Mouse (Mus musculus) cerebellum, adult 2 months (tissue): Measurements from ENCODE around the gene E130308A19Rik. TPM values are rescaled to one million over a fixed set of nuclear protein-coding genes. Genes with fewer than 3 reads are reported as not detected.
"Not testable (repeated sequence)": the region's sequence is repeated elsewhere in the genome, so short reads cannot be mapped to it uniquely, and the experiment has no call there.

Experiments
- DNase-seq, 2 experiments: peaks; one replicate each; pipeline ENCODE4 v3.0.0; 2021
- H3K27ac ChIP-seq: fragments of 200-500 bp; 2 replicates; pipeline ENCODE4 v1.5.1; 2012; ENCODE audit warnings: low read length, control low read depth, inconsistent platforms; ENCODE audit not compliant: insufficient read depth
- H3K27me3 ChIP-seq: fragments of 200-500 bp; 2 replicates; pipeline ENCODE4 v1.6.1; 2012; ENCODE audit warnings: inconsistent platforms, mild to moderate bottlenecking, low read length, moderate library complexity; ENCODE audit not compliant: control insufficient read depth, insufficient read depth
- H3K4me1 ChIP-seq: fragments of 200-500 bp; 2 replicates; pipeline ENCODE4 v1.6.1; 2011; ENCODE audit warnings: low read length; ENCODE audit not compliant: control insufficient read depth, insufficient read depth
- H3K4me3 ChIP-seq: fragments of 200-500 bp; replicated peaks from 2 replicates; pipeline ENCODE3; 2011; ENCODE audit warnings: mild to moderate bottlenecking, low read depth, low read length, control low read depth; ENCODE audit not compliant: insufficient read depth
- CTCF ChIP-seq: fragments of 200-500 bp; IDR thresholded peaks from 2 replicates; pipeline ENCODE4 v1.5.1; 2011; ENCODE audit warnings: low read depth, mild to moderate bottlenecking, control low read depth, low read length, moderate library complexity, borderline replicate concordance; ENCODE audit not compliant: insufficient read depth
- POLR2A ChIP-seq: fragments of 200-500 bp; IDR thresholded peaks from 2 replicates; pipeline ENCODE4 v1.6.1; 2011; ENCODE audit warnings: low read length, control low read depth, borderline replicate concordance; ENCODE audit not compliant: insufficient read depth
- WGBS: fragments of 180-500 bp; shearing (Covaris S2); methylation state at CpG from one replicate; pipeline ENCODE4 v1.1.7; 2018; 5-methylcytosine and 5-hydroxymethylcytosine counted together
- polyA plus RNA-seq: library from polyadenylated mRNA; depleted of rRNA; stranded (reverse); fragments of >200 nt; gene quantifications from 2 replicates; pipeline ENCODE4 v1.2.3, GENCODE M21; 2012

The E130308A19Rik gene
- polyA plus RNA-seq, 1 experiment = 8.8 TPM

GRCm38 (mm10) chr4:59789015-59789414, 163.0 kb downstream of the E130308A19Rik start:
- TF ChIP-seq POLR2A = no peak
- TF ChIP-seq CTCF = no peak

GRCm38 (mm10) chr4:59793626-59794025, 167.6 kb downstream of the E130308A19Rik start:
- H3K4me1 ChIP-seq, H3K4me3 ChIP-seq, H3K27me3 ChIP-seq, DNase-seq, H3K27ac ChIP-seq: not testable (repeated sequence)
- 81% methylated on average over 2 of the region's 2 CpGs for WGBS
- 0 out of 2 replicates have a peak, but pooled peaks have one; percentile 9 for TF ChIP-seq CTCF

More at GRCm38 (mm10) chr4:59789015-59789414, 163.0 kb downstream of the E130308A19Rik start:
- no peaks in the 10 kb centered on the region for H3K4me1 ChIP-seq
- no peak overlapping the region for H3K27ac ChIP-seq
- DNase-seq = no peak
- no peak overlapping the region for H3K4me3 ChIP-seq
- no peaks in the 10 kb centered on the region for H3K27me3 ChIP-seq

GRCm38 (mm10) chr4:59794116-59794515, 168.1 kb downstream of the E130308A19Rik start:
- H3K27me3 ChIP-seq = no peaks in the 10 kb centered on the region
- DNase-seq = no peak
- TF ChIP-seq CTCF (no peak), POLR2A (no peak)
- 81% methylated on average over 2 of the region's 2 CpGs for WGBS
- H3K4me3 ChIP-seq = no peak overlapping the region
- H3K27ac ChIP-seq = no peak overlapping the region
- no peaks in the 10 kb centered on the region for H3K4me1 ChIP-seq

GRCm38 (mm10) chr4:59795788-59796455, 169.9 kb downstream of the E130308A19Rik start:
- 94% methylated on average over 2 of the region's 2 CpGs for WGBS
- no peak overlapping the region for H3K4me3 ChIP-seq
- no peaks in the 10 kb centered on the region for H3K27me3 ChIP-seq
- no peak for TF ChIP-seq CTCF
- no peak for TF ChIP-seq POLR2A
- no peaks in the 10 kb centered on the region for H3K4me1 ChIP-seq
- DNase-seq = no peak
- H3K27ac ChIP-seq = no peak overlapping the region

- no peak overlapping the region for H3K4me3 ChIP-seq
- no peaks in the 10 kb centered on the region for H3K4me1 ChIP-seq
- WGBS = 83% methylated on average over 5 of the region's 5 CpGs
- no peak for DNase-seq
- H3K27ac ChIP-seq = no peak overlapping the region
- H3K27me3 ChIP-seq = no peaks in the 10 kb centered on the region
- TF ChIP-seq POLR2A (no peak), CTCF (no peak)
Observed at GRCm38 (mm10) chr4:59800181-59800580, 174.2 kb downstream of the E130308A19Rik start.

- Histone ChIP-seq H3K27me3 (no peaks in the 10 kb centered on the region), H3K27ac (peak within 1 kb of the TSS; percentile 36; the same call in 1 of the 2 replicates), H3K4me1 (no peaks in the 10 kb centered on the region), H3K4me3 (no peak within 1 kb of the TSS)
- DNase-seq = no peak
- TF ChIP-seq CTCF = no peak
- no peak for TF ChIP-seq POLR2A
Observed at GRCm38 (mm10) chr4:59801489-59801888, 175.5 kb downstream of the E130308A19Rik start, which contains the start of gene Inip. Gene Inip, minus strand, starts transcription at chr4:59801589.

- peak in 1 of 2 experiments; percentile 10 for DNase-seq
- H3K4me3 ChIP-seq = no peak overlapping the region
- H3K27me3 ChIP-seq = no peaks in the 10 kb centered on the region
- H3K27ac ChIP-seq = peak overlapping the region; percentile 36; the same call in 1 of the 2 replicates
- WGBS = 88% methylated on average over 6 of the region's 6 CpGs
- no peaks in the 10 kb centered on the region for H3K4me1 ChIP-seq
- no peak for TF ChIP-seq POLR2A
- TF ChIP-seq CTCF = no peak
Observed at GRCm38 (mm10) chr4:59802107-59802506, 176.1 kb downstream of the E130308A19Rik start.

- DNase-seq = no peak
- no peak overlapping the region for H3K27ac ChIP-seq
- no peaks in the 10 kb centered on the region for H3K27me3 ChIP-seq
- no peak for TF ChIP-seq POLR2A
- no peak for TF ChIP-seq CTCF
- WGBS = 69% methylated on average over 4 of the region's 4 CpGs
- H3K4me1 ChIP-seq = peaks cover under 1% of the 10 kb centered on the region; the same call in 1 of the 2 replicates
- H3K4me3 ChIP-seq = no peak overlapping the region
Observed at GRCm38 (mm10) chr4:59802792-59803191, 176.8 kb downstream of the E130308A19Rik start.

GRCm38 (mm10) chr4:59803358-59803757, 177.3 kb downstream of the E130308A19Rik start:
- H3K27me3 ChIP-seq = no peaks in the 10 kb centered on the region
- no peak overlapping the region for H3K27ac ChIP-seq
- no peak for TF ChIP-seq POLR2A
- TF ChIP-seq CTCF = no peak
- 90% methylated on average over 5 of the region's 5 CpGs for WGBS
- H3K4me3 ChIP-seq = no peak overlapping the region
- no peak for DNase-seq
- H3K4me1 ChIP-seq = peaks cover 3% of the 10 kb centered on the region; the same call in 1 of the 2 replicates
